Mouse (Mus musculus): Measurements from ENCODE around the gene L3mbtl2.

GRCm38 (mm10) chr15:81718336-81719138 is 54.8 kb downstream of the L3mbtl2 start:
- TF ChIP-seq EP300 (optimal IDR thresholded peaks at IDR 0.05): no peak
- TF ChIP-seq CTCF (IDR thresholded peaks at IDR 0.05; ENCODE audit: low read depth): no peak

Measured in stomach, postnatal 0 days (tissue).